In genomic region chr14:105664671-105665198, GRCm38 (mm10) we compare ENCODE assay signal across 15 mouse cellular contexts.
DNase-seq lines count a peak whose midpoint lies in the region; ATAC-seq and TF ChIP-seq lines count a peak whose summit lies in the region.
"Had no signal": no experiment of that assay in that cellular context is flagged by ENCODE, and none has a peak within 500 bp of the region (broad histone marks: within the 10 kb centered on the region; RNA-seq: fewer than 3 reads in every experiment).

No protein-coding gene starts in this region.

- H3K27me3 ChIP-seq in forebrain, embryonic 11.5 days (ENCODE audit: control insufficient read depth, insufficient read depth, low read length): no peaks in the 10 kb centered on the region
- H3K27me3 ChIP-seq in forebrain, embryonic 10.5 days (ENCODE audit: poor library complexity, severe bottlenecking): no peaks in the 10 kb centered on the region
- H3K27me3 ChIP-seq in lung, embryonic 14.5 days (ENCODE audit: insufficient read depth, low read length): no peaks in the 10 kb centered on the region
- no peaks in the 10 kb centered on the region for H3K27me3 ChIP-seq in hindbrain, embryonic 16.5 days (replicated peaks; ENCODE audit: control insufficient read depth, insufficient read depth, low read length)
- no peaks in the 10 kb centered on the region for H3K27me3 ChIP-seq in stomach, postnatal 0 days (ENCODE audit: control insufficient read depth, insufficient read depth, low read length)

- no peaks in the 10 kb centered on the region for H3K9me3 ChIP-seq in forebrain, embryonic 11.5 days (ENCODE audit: control insufficient read depth, low read length)
- no peaks in the 10 kb centered on the region for H3K9me3 ChIP-seq in forebrain, embryonic 10.5 days
- no peaks in the 10 kb centered on the region for H3K9me3 ChIP-seq in lung, embryonic 14.5 days (ENCODE audit: low read depth, low read length)
- H3K9me3 ChIP-seq in hindbrain, embryonic 16.5 days (ENCODE audit: control insufficient read depth, low read length): no peaks in the 10 kb centered on the region; the same call in 1 of the 2 replicates
- H3K9me3 ChIP-seq in stomach, postnatal 0 days (ENCODE audit: control insufficient read depth, low read length): no peaks in the 10 kb centered on the region

- DNase-seq in forebrain, embryonic 11.5 days (ENCODE audit: low spot score): no peak
- no peak for DNase-seq in forebrain, embryonic 10.5 days (ENCODE audit: extremely low spot score, low spot score)
- DNase-seq in lung, embryonic 14.5 days: peak; percentile 38
- DNase-seq in lung, postnatal 10 days: no peak
- DNase-seq in stomach, postnatal 0 days (ENCODE audit: low spot score): no peak
- no peak for DNase-seq in lung, postnatal 25 days (ENCODE audit: low spot score)
- DNase-seq in heart, postnatal 14 days: no peak
- DNase-seq: cerebellum, adult 9-10 months; gastrocnemius, postnatal 10 days; lung, postnatal 4 days had no signal

- TF ChIP-seq EP300 in stomach, postnatal 0 days (optimal IDR thresholded peaks at IDR 0.05): no peak

- intact Hi-C loops in heart, postnatal 14 days (cut with DNase I): no loop called here

- no peak overlapping the region for H3K4me2 ChIP-seq in forebrain, embryonic 11.5 days (ENCODE audit: low read depth, low read length, severe bottlenecking)
- no peak overlapping the region for H3K4me2 ChIP-seq in lung, embryonic 14.5 days
- H3K4me2 ChIP-seq in hindbrain, embryonic 16.5 days (ENCODE audit: low read length): no peak overlapping the region
- H3K4me2 ChIP-seq in stomach, postnatal 0 days (replicated peaks; ENCODE audit: low read depth): no peak overlapping the region

- WGBS in forebrain, embryonic 11.5 days: 47% methylated on average over 7 of the region's 7 CpGs
- 73% methylated on average over 7 of the region's 7 CpGs for WGBS in forebrain, embryonic 10.5 days
- WGBS in lung, embryonic 14.5 days: 57% methylated on average over 7 of the region's 7 CpGs
- WGBS in hindbrain, embryonic 16.5 days: 49% methylated on average over 7 of the region's 7 CpGs
- whole genome bisulfite sequencing in stomach, postnatal 0 days: 52% methylated on average over 7 of the region's 7 CpGs

- TF ChIP-seq CTCF in lung, embryonic 14.5 days (IDR thresholded peaks at IDR 0.05; ENCODE audit: low read depth): no peak
- no peak for TF ChIP-seq CTCF in stomach, postnatal 0 days (IDR thresholded peaks at IDR 0.05; ENCODE audit: low read depth)

- peak; percentile 57 for ATAC-seq in forebrain, embryonic 11.5 days (replicated peaks; ENCODE audit: low FRiP score)
- ATAC-seq in lung, embryonic 14.5 days (ENCODE audit: insufficient read depth): no peak
- peak; percentile 40; the same call in 1 of the 2 replicates for ATAC-seq in hindbrain, embryonic 16.5 days
- peak; percentile 57; the same call in 1 of the 2 replicates for ATAC-seq in stomach, postnatal 0 days (ENCODE audit: low FRiP score, low TSS enrichment)
- ATAC-seq: activated CD4-positive, CD25-positive, alpha-beta regulatory T cell, adult 4 months; inflammation-experienced regulatory T-cells, adult 6 months had no signal

- 0 out of 2 replicates have a peak, but pooled peaks cover 2% of the 10 kb centered on the region for H3K4me1 ChIP-seq in forebrain, embryonic 11.5 days (replicated peaks; ENCODE audit: control insufficient read depth, insufficient read depth, low read length)
- peaks cover 17% of the 10 kb centered on the region for H3K4me1 ChIP-seq in forebrain, embryonic 10.5 days
- no peaks in the 10 kb centered on the region for H3K4me1 ChIP-seq in lung, embryonic 14.5 days (ENCODE audit: insufficient read depth)
- H3K4me1 ChIP-seq in hindbrain, embryonic 16.5 days (ENCODE audit: control insufficient read depth, insufficient read depth, low read depth, low read length): peaks cover 4% of the 10 kb centered on the region
- H3K4me1 ChIP-seq in stomach, postnatal 0 days (replicated peaks; ENCODE audit: control insufficient read depth, insufficient read depth): no peaks in the 10 kb centered on the region

- no peak overlapping the region for H3K4me3 ChIP-seq in forebrain, embryonic 11.5 days (ENCODE audit: low read depth, low read length)
- no peak overlapping the region for H3K4me3 ChIP-seq in forebrain, embryonic 10.5 days
- no peak overlapping the region for H3K4me3 ChIP-seq in lung, embryonic 14.5 days (ENCODE audit: low read depth, low read length)
- H3K4me3 ChIP-seq in hindbrain, embryonic 16.5 days (ENCODE audit: low read length): no peak overlapping the region
- no peak overlapping the region for H3K4me3 ChIP-seq in stomach, postnatal 0 days (ENCODE audit: low read depth, low read length)
- H3K4me3 ChIP-seq: erythroblast, embryonic 14.5 days had no signal

- no peaks in the 10 kb centered on the region for H3K36me3 ChIP-seq in forebrain, embryonic 11.5 days (ENCODE audit: control insufficient read depth, insufficient read depth, low read length)
- no peaks in the 10 kb centered on the region for H3K36me3 ChIP-seq in forebrain, embryonic 10.5 days (replicated peaks)
- no peaks in the 10 kb centered on the region for H3K36me3 ChIP-seq in lung, embryonic 14.5 days (ENCODE audit: insufficient read depth)
- no peaks in the 10 kb centered on the region for H3K36me3 ChIP-seq in hindbrain, embryonic 16.5 days (ENCODE audit: control insufficient read depth, insufficient read depth, low read length)
- no peaks in the 10 kb centered on the region for H3K36me3 ChIP-seq in stomach, postnatal 0 days (ENCODE audit: control insufficient read depth, insufficient read depth, low read length)

- H3K9ac ChIP-seq in forebrain, embryonic 11.5 days (ENCODE audit: low read length): no peak overlapping the region
- no peak overlapping the region for H3K9ac ChIP-seq in lung, embryonic 14.5 days
- no peak overlapping the region for H3K9ac ChIP-seq in hindbrain, embryonic 16.5 days (ENCODE audit: low read depth, low read length)
- H3K9ac ChIP-seq in stomach, postnatal 0 days (ENCODE audit: low read length): no peak overlapping the region
- H3K9ac ChIP-seq: liver, embryonic 14.5 days had no signal

- H3K27ac ChIP-seq in forebrain, embryonic 11.5 days (ENCODE audit: low read depth, low read length): no peak overlapping the region
- H3K27ac ChIP-seq in forebrain, embryonic 10.5 days: no peak overlapping the region
- H3K27ac ChIP-seq in lung, embryonic 14.5 days (ENCODE audit: low read depth): no peak overlapping the region
- H3K27ac ChIP-seq in hindbrain, embryonic 16.5 days (ENCODE audit: low read depth, low read length): no peak overlapping the region
- no peak overlapping the region for H3K27ac ChIP-seq in stomach, postnatal 0 days (replicated peaks)
- H3K27ac ChIP-seq: liver, embryonic 14.5 days had no signal
